Mouse (Mus musculus) CH12.LX (cell line): ENCODE results near the gene Plekhj1.

Source experiments
- CTCF ChIP-seq, 2 experiments: IDR thresholded peaks in 1 of 2; conservative IDR thresholded peaks in 1 of 2; 2 replicates each; pipeline ENCODE4 v1.5.1; 2011 to 2012; ENCODE audit warnings: low read depth in 2 of 2, low read length in 2 of 2, improper control_type of control experiment in 1 of 2, inconsistent platforms in 1 of 2, mild to moderate bottlenecking in 1 of 2, moderate library complexity in 1 of 2
- EP300 ChIP-seq: IDR thresholded peaks from 2 replicates; pipeline ENCODE4 v1.6.1; 2011; ENCODE audit warnings: low read length, improper control_type of control experiment
- MAX ChIP-seq: IDR thresholded peaks from 2 replicates; pipeline ENCODE4 v1.6.1; 2011; ENCODE audit warnings: low read length, improper control_type of control experiment
- MEF2A ChIP-seq: IDR thresholded peaks from 2 replicates; pipeline ENCODE4 v1.6.1; 2014; ENCODE audit warnings: low read depth, mild to moderate bottlenecking, inconsistent platforms, low read length, improper control_type of control experiment, borderline replicate concordance
- MYC ChIP-seq: IDR thresholded peaks from 2 replicates; pipeline ENCODE4 v1.6.1; 2011; ENCODE audit warnings: low read depth, mild to moderate bottlenecking, improper control_type of control experiment, low read length
- NRF1 ChIP-seq: IDR thresholded peaks from 2 replicates; pipeline ENCODE4 v1.6.1; 2014; ENCODE audit warnings: low read depth, mild to moderate bottlenecking, inconsistent platforms, low read length, improper control_type of control experiment, moderate library complexity
- POLR2A ChIP-seq: IDR thresholded peaks from 2 replicates; pipeline ENCODE4 v1.6.1; 2011; ENCODE audit warnings: low read depth, mild to moderate bottlenecking, improper control_type of control experiment, low read length
- SIN3A ChIP-seq: IDR thresholded peaks from 2 replicates; pipeline ENCODE4 v1.6.1; 2012; ENCODE audit warnings: low read length, improper control_type of control experiment, inconsistent platforms
- USF1 ChIP-seq: IDR thresholded peaks from 2 replicates; pipeline ENCODE4 v1.6.1; 2014; ENCODE audit warnings: low read depth, mild to moderate bottlenecking, inconsistent platforms, low read length, improper control_type of control experiment
- ZKSCAN1 ChIP-seq: IDR thresholded peaks from 2 replicates; pipeline ENCODE4 v1.6.1; 2012; ENCODE audit warnings: low read depth, inconsistent platforms, low read length, improper control_type of control experiment, borderline replicate concordance

DNA sequence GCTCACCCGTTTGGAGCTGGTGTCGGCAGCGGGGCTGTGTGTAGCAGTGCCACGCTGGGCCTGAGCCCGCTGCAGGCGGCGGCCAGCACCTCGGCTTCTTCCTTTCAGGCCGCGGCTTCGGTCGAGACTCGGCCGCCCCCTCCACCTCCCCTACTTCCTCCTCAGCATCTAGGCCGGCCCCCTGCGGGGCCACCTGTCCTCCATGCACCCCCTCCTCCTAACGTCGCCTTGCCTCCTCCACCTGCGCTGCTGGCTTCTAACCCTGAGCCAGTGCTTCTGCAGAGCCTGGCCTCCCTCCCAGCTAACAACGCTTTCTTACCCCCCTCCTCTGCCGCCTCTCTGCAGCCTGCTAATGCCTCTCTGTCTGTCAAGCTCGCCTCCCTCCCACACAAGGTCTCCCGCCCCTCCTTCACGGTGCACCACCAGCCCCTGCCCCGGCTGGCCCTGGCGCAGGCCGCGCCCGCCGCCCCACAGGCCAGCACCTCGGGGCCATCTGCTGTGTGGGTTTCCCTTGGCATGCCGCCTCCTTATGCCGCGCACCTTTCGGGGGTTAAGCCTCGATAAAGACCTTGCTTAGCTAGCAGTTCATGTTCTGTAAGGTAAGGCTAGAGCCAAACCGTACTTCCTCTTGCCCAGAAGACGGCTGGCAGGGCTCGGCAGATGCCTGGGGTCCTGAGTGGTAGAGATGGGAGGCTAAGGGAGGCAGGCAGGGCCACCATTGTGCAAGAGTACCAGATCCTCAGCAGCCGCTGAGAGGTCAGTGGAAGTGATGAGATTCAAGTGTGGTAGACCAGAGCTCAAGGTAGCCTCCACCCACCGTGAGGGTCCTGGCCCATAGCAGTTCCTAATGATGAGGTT lies 6.0 kb downstream of the Plekhj1 start:
- TF ChIP-seq CTCF (conservative IDR thresholded peaks at IDR 0.05 in 1 of 2, IDR thresholded peaks at IDR 0.05 in 1 of 2; ENCODE audit: low read depth in 2 of 2, low read length in 2 of 2) (no peak), USF1 (no peak), NRF1 (no peak), MEF2A (no peak), MYC (no peak), EP300 (no peak), MAX (no peak), SIN3A (no peak), POLR2A (no peak; the same call in 1 of the 2 replicates), ZKSCAN1 (no peak)
